Mouse (Mus musculus): ENCODE results near the gene Gys2. TPM values are rescaled to one million over a fixed set of nuclear protein-coding genes. Genes with fewer than 3 reads are reported as not detected.
"Not testable (repeated sequence)": the region's sequence is repeated elsewhere in the genome, so short reads cannot be mapped to it uniquely, and the experiment has no call there.

The Gys2 gene
- not detected in 2 replicates for polyA plus RNA-seq (2016; fragmentation: Nextera tagmentation; extraction: Ambion mirVana)

DNA sequence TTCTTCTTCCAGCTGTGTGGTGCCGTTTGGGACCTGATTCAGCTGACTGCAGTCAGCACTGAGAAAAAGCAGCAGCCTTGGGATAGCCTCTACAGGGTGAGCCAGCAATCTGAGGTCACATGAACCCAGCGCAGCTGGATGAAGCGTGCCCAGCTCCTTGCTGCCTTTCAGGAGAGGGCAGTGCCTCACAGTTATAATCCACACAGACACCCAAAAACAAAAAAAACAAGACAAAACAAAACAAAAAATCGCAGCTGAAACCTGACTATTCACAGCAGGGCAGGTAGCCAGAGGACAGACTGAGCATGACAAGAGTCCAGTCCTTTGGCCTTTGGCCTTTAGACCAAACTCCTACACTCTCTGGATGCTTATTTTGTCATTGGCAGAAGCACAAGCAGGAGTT lies at the start of gene Gys2:
TSS of gene Gys2 (minus strand) at position 309 of the 403 bp plus-strand sequence.
- Histone ChIP-seq H3K9me3 (no peaks in the 10 kb centered on the region), H3K4me3 (no peak within 1 kb of the TSS), H3K36me3 (no peaks in the 10 kb centered on the region), H3K27ac (no peak within 1 kb of the TSS), H3K27me3 (no peaks in the 10 kb centered on the region), H3K9ac (no peak within 1 kb of the TSS), H3K4me1 (no peaks in the 10 kb centered on the region), H3K4me2 (replicated peaks) (no peak within 1 kb of the TSS)
- 62% methylated on average over 4 of the region's 4 CpGs for WGBS
- ATAC-seq (ENCODE audit: insufficient number of reproducible peaks, insufficient read depth, low FRiP score, low TSS enrichment), result no peak

- H3K27me3 ChIP-seq, result no peaks in the 10 kb centered on the region
- 84% methylated on average over 12 of the region's 12 CpGs for WGBS
- no peak overlapping the region for H3K9ac ChIP-seq
- no peak for ATAC-seq (ENCODE audit: insufficient number of reproducible peaks, insufficient read depth, low FRiP score, low TSS enrichment)
- H3K4me2 ChIP-seq (replicated peaks), result no peak overlapping the region
- no peak overlapping the region for H3K27ac ChIP-seq
- no peak overlapping the region for H3K4me3 ChIP-seq
- H3K4me1 ChIP-seq, result no peaks in the 10 kb centered on the region
- no peaks in the 10 kb centered on the region for H3K9me3 ChIP-seq
- H3K36me3 ChIP-seq, result no peaks in the 10 kb centered on the region
Measured at GRCm38 (mm10) chr6:142521591-142522110, 48.7 kb upstream of the Gys2 start.

DNA sequence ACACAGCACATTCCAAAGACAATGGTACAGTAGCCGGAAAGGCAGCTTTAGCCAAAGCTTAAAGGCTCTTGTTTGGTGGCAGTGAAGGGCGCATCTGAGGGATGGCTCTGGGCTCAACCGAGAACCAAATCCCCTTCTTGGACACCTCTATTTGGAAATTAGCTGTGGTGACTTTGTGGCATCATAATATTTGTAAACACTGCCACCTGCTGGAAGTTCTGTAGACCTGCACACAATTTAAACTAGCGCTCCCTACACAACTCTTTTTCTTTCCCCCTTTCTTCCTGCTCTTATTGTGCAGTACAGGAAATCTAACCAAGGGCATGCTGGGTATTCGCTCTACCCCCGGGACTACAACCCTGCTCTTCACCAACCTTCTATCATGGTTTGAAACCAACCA lies 46.2 kb upstream of the Gys2 start:
- Histone ChIP-seq H3K4me1 (no peaks in the 10 kb centered on the region; the same call in 1 of the 2 replicates), H3K4me3 (no peak overlapping the region), H3K27me3 (no peaks in the 10 kb centered on the region), H3K9ac (no peak overlapping the region), H3K9me3 (no peaks in the 10 kb centered on the region), H3K36me3 (no peaks in the 10 kb centered on the region), H3K27ac (no peak overlapping the region), H3K4me2 (replicated peaks) (no peak overlapping the region)
- WGBS, result 11% methylated on average over 6 of the region's 6 CpGs
- no peak for ATAC-seq (ENCODE audit: insufficient number of reproducible peaks, insufficient read depth, low FRiP score, low TSS enrichment)

DNA sequence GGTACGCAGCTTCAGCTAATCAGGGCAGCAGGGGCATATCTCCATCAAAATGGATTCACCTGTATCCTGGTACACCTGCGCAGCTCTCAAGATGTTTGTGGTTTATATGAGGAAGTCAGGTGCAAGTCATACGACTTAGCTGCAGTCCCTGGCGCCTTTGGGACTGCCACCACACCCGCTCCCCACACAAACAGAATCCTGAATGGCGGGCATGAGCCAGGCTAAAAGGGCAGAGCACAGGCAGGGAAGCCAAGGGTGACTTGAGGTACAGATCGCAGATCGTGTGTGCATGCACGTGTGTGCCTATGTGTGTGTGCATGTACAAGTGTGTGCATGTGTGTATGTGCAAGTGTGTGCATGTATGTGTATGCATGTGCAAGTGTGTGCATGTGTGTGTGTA lies 42.5 kb upstream of the Gys2 start:
- H3K9ac ChIP-seq; H3K36me3 ChIP-seq; H3K4me3 ChIP-seq; H3K27ac ChIP-seq; ATAC-seq (ENCODE audit: insufficient number of reproducible peaks, insufficient read depth, low FRiP score, low TSS enrichment); H3K4me2 ChIP-seq (replicated peaks); H3K4me1 ChIP-seq; H3K9me3 ChIP-seq; H3K27me3 ChIP-seq: not testable (repeated sequence)
- WGBS, result 75% methylated on average over 9 of the region's 9 CpGs

- peaks cover 4% of the 10 kb centered on the region; the same call in 1 of the 2 replicates for H3K4me1 ChIP-seq
- no peak for ATAC-seq (ENCODE audit: insufficient number of reproducible peaks, insufficient read depth, low FRiP score, low TSS enrichment)
- WGBS, result 4% methylated on average over 10 of the region's 10 CpGs
- H3K9me3 ChIP-seq, result no peaks in the 10 kb centered on the region
- no peak overlapping the region for H3K9ac ChIP-seq
- H3K27ac ChIP-seq, result no peak overlapping the region
- H3K4me2 ChIP-seq (replicated peaks), result no peak overlapping the region
- no peaks in the 10 kb centered on the region for H3K27me3 ChIP-seq
- no peak overlapping the region for H3K4me3 ChIP-seq
- H3K36me3 ChIP-seq, result no peaks in the 10 kb centered on the region
Measured at GRCm38 (mm10) chr6:142514912-142515311, 42.0 kb upstream of the Gys2 start.

GRCm38 (mm10) chr6:142512902-142513301 lies 40.0 kb upstream of the Gys2 start:
- no peak overlapping the region for H3K4me2 ChIP-seq (replicated peaks)
- peaks cover 10% of the 10 kb centered on the region; the same call in 1 of the 2 replicates for H3K4me1 ChIP-seq
- no peak overlapping the region for H3K9ac ChIP-seq
- H3K4me3 ChIP-seq, result no peak overlapping the region
- WGBS, result 43% methylated on average over 3 of the region's 3 CpGs
- ATAC-seq (ENCODE audit: insufficient number of reproducible peaks, insufficient read depth, low FRiP score, low TSS enrichment), result no peak
- no peaks in the 10 kb centered on the region for H3K27me3 ChIP-seq
- H3K36me3 ChIP-seq, result no peaks in the 10 kb centered on the region
- no peaks in the 10 kb centered on the region for H3K9me3 ChIP-seq
- no peak overlapping the region for H3K27ac ChIP-seq

GRCm38 (mm10) chr6:142511516-142512135 lies 38.7 kb upstream of the Gys2 start:
- Histone ChIP-seq H3K4me1 (peaks cover 13% of the 10 kb centered on the region; the same call in 1 of the 2 replicates), H3K27me3 (no peaks in the 10 kb centered on the region), H3K27ac (no peak overlapping the region), H3K9me3 (no peaks in the 10 kb centered on the region), H3K9ac (no peak overlapping the region), H3K4me3 (no peak overlapping the region), H3K4me2 (replicated peaks) (no peak overlapping the region), H3K36me3 (no peaks in the 10 kb centered on the region)
- 19% methylated on average over 12 of the region's 12 CpGs for WGBS
- ATAC-seq (ENCODE audit: insufficient number of reproducible peaks, insufficient read depth, low FRiP score, low TSS enrichment), result no peak

GRCm38 (mm10) chr6:142508663-142509062 lies 35.8 kb upstream of the Gys2 start:
- no peak overlapping the region for H3K27ac ChIP-seq
- no peaks in the 10 kb centered on the region for H3K9me3 ChIP-seq
- no peak overlapping the region for H3K9ac ChIP-seq
- H3K4me3 ChIP-seq, result no peak overlapping the region
- no peak for ATAC-seq (ENCODE audit: insufficient number of reproducible peaks, insufficient read depth, low FRiP score, low TSS enrichment)
- H3K4me2 ChIP-seq (replicated peaks), result no peak overlapping the region; the same call in 1 of the 2 replicates
- peaks cover 28% of the 10 kb centered on the region for H3K4me1 ChIP-seq
- H3K27me3 ChIP-seq, result no peaks in the 10 kb centered on the region
- peaks cover 13% of the 10 kb centered on the region; the same call in 1 of the 2 replicates for H3K36me3 ChIP-seq
- 24% methylated on average over 4 of the region's 4 CpGs for WGBS

- under 1% methylated on average over 19 of the region's 19 CpGs for WGBS
- H3K36me3 ChIP-seq, result peaks cover 17% of the 10 kb centered on the region; the same call in 1 of the 2 replicates
- peaks cover 28% of the 10 kb centered on the region for H3K4me1 ChIP-seq
- H3K4me3 ChIP-seq, result peak within 1 kb of the TSS; percentile 64
- H3K9ac ChIP-seq, result peak within 1 kb of the TSS; percentile 68
- H3K4me2 ChIP-seq (replicated peaks), result peak within 1 kb of the TSS; percentile 74
- peak; percentile 96 for ATAC-seq (ENCODE audit: insufficient number of reproducible peaks, insufficient read depth, low FRiP score, low TSS enrichment)
- peak within 1 kb of the TSS; percentile 81 for H3K27ac ChIP-seq
- no peaks in the 10 kb centered on the region for H3K27me3 ChIP-seq
- no peaks in the 10 kb centered on the region for H3K9me3 ChIP-seq
Measured at GRCm38 (mm10) chr6:142507785-142508162, 34.9 kb upstream of the Gys2 start, which contains the start of gene Ldhb. Gene Ldhb, minus strand, starts transcription at chr6:142507957.

DNA sequence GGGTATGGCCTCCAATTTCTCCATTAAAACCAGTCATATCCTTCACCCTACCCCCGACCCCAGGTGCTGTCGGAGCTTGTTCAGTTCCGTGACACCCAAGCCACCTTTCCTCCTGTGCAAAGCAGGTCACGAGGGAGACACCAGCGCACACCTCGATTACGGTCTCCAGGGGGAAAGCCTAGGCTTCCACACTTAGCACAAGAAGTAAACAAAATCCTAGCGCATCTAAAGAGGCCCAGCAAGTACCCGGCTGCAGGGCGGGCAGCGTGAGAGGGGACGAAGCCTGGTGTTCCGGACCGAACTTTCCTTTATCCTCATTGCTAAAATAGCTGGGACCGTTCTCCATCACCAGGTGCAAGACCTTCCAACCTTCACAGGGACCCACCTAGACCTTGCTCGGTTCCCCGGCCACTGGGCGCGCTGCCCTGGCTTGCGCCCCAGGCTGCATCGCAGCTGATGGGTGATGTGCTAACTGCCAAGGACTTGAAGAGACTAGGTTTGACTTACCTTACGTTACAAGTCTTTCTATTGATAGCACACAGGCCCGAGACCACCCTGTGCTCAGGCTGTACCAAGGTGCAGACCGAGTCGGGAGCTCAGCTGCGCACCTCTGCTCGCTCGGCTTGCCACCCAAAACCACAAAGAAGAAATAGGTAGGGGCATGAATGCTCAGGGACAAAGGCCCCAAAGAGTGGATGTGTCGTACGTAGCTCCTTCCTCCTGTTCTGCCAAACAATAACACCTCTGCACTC lies 34.3 kb upstream of the Gys2 start:
- peaks cover 28% of the 10 kb centered on the region for H3K4me1 ChIP-seq

GRCm38 (mm10) chr6:142506338-142507032 lies 33.6 kb upstream of the Gys2 start:
- peak overlapping the region; percentile 64 for H3K4me3 ChIP-seq
- peak overlapping the region; percentile 68 for H3K9ac ChIP-seq
- peaks cover 28% of the 10 kb centered on the region for H3K36me3 ChIP-seq
- H3K4me2 ChIP-seq (replicated peaks), result peak overlapping the region; percentile 74
- WGBS, result 4% methylated on average over 10 of the region's 10 CpGs
- H3K27me3 ChIP-seq, result no peaks in the 10 kb centered on the region
- peak overlapping the region; percentile 81 for H3K27ac ChIP-seq
- no peak for ATAC-seq (ENCODE audit: insufficient number of reproducible peaks, insufficient read depth, low FRiP score, low TSS enrichment)
- no peaks in the 10 kb centered on the region for H3K9me3 ChIP-seq
- H3K4me1 ChIP-seq, result peaks cover 26% of the 10 kb centered on the region

More for the DNA sequence above, 34.3 kb upstream of the Gys2 start:
- Histone ChIP-seq H3K9ac (peak overlapping the region; percentile 68), H3K4me2 (replicated peaks) (peak overlapping the region; percentile 74), H3K9me3 (no peaks in the 10 kb centered on the region), H3K4me3 (peak overlapping the region; percentile 64), H3K27me3 (no peaks in the 10 kb centered on the region), H3K36me3 (peaks cover 23% of the 10 kb centered on the region; the same call in 1 of the 2 replicates), H3K27ac (peak overlapping the region; percentile 81)
- WGBS, result under 1% methylated on average over 30 of the region's 30 CpGs
- ATAC-seq (ENCODE audit: insufficient number of reproducible peaks, insufficient read depth, low FRiP score, low TSS enrichment), result no peak; the same call in 1 of the 2 replicates

All from embryonic facial prominence, embryonic 12.5 days (tissue).